Comparison of ENCODE assay signal across 8 mouse cellular contexts in genomic region chr7:30193581-30194100, GRCm38 (mm10). TPM values are rescaled to one million over a fixed set of nuclear protein-coding genes. Genes with fewer than 3 reads are reported as not detected.
DNase-seq lines count a peak whose midpoint lies in the region; ATAC-seq lines count a peak whose summit lies in the region.

No protein-coding gene starts in this region.

- H3K4me3 ChIP-seq in liver, embryonic 11.5 days (ENCODE audit: low read depth, low read length) = peak overlapping the region; percentile 64

- H3K9ac ChIP-seq in liver, embryonic 11.5 days (ENCODE audit: low read depth, low read length) = peak overlapping the region; percentile 77

- peak; percentile 78 for ATAC-seq in liver, embryonic 11.5 days (replicated peaks; ENCODE audit: low FRiP score)
- ATAC-seq in monocyte, adult 5-6 weeks (replicated peaks; ENCODE audit: insufficient number of reproducible peaks, low FRiP score, low TSS enrichment, poor library complexity, severe bottlenecking) = peak; percentile 67

- H3K9me3 ChIP-seq in liver, embryonic 11.5 days (ENCODE audit: control insufficient read depth, low read length) = no peaks in the 10 kb centered on the region

- WGBS in liver, embryonic 11.5 days = 2% methylated on average over 26 of the region's 26 CpGs

- peak; percentile 73 for DNase-seq in 3T3-L1 (ENCODE audit: low read depth, low spot score)
- DNase-seq in adrenal gland, adult (ENCODE audit: inconsistent age in 2 of 2, low spot score in 1 of 2) = peak; percentile 88 to 94
- peak; percentile 62 for DNase-seq in embryo, embryonic 11.5 days (ENCODE audit: low read depth, low spot score)
- peak; percentile 81 to 83 for DNase-seq in heart, adult 9 months (ENCODE audit: low spot score in 2 of 2)
- peak; percentile 80 to 86 for DNase-seq in kidney, adult 8-10 months
- peak; percentile 88 for DNase-seq in liver, embryonic 11.5 days (ENCODE audit: low spot score)
- DNase-seq in spleen, postnatal 14 days (ENCODE audit: low spot score in 2 of 2) = peak; percentile 73 to 74

- H3K4me1 ChIP-seq in liver, embryonic 11.5 days (replicated peaks; ENCODE audit: control insufficient read depth, insufficient read depth, low read length) = peaks cover 10% of the 10 kb centered on the region

- H3K36me3 ChIP-seq in liver, embryonic 11.5 days (ENCODE audit: control insufficient read depth, insufficient read depth, low read length) = peaks cover 16% of the 10 kb centered on the region

- H3K4me2 ChIP-seq in liver, embryonic 11.5 days = peak overlapping the region; percentile 84

- H3K27ac ChIP-seq in liver, embryonic 11.5 days (ENCODE audit: low read depth, low read length) = peak overlapping the region; percentile 82

- H3K27me3 ChIP-seq in liver, embryonic 11.5 days (replicated peaks; ENCODE audit: control insufficient read depth, insufficient read depth, low read length) = no peaks in the 10 kb centered on the region

RNA-seq across cellular contexts. Expression of gene Capns1, which starts 5.0 kb away (rescaled TPM):
- 45.1 and 54.9 TPM in 2 replicates for polyA plus RNA-seq in liver, embryonic 11.5 days (2014; fragmentation: Nextera tagmentation; extraction: Ambion mirVana)
- total RNA-seq in monocyte, adult 5-6 weeks (2017) = 217 to 229 TPM (median 219 TPM) in 3 replicates

RNA-seq across cellular contexts. Expression of gene Cox7a1, which starts 9.7 kb away (rescaled TPM):
- 4.7 and 5.1 TPM in 2 replicates for polyA plus RNA-seq in liver, embryonic 11.5 days (2014; fragmentation: Nextera tagmentation; extraction: Ambion mirVana)
- not detected in 3 replicates for total RNA-seq in monocyte, adult 5-6 weeks (2017)

RNA-seq across cellular contexts. Expression of gene Zfp146, which starts 24.1 kb away (rescaled TPM):
- 7.5 and 8.8 TPM in 2 replicates for polyA plus RNA-seq in liver, embryonic 11.5 days (2014; fragmentation: Nextera tagmentation; extraction: Ambion mirVana)
- 26.9 to 47.7 TPM (median 40.3 TPM) in 3 replicates for total RNA-seq in monocyte, adult 5-6 weeks (2017)

RNA-seq across cellular contexts. Expression of gene Polr2i, which starts 38.1 kb away (rescaled TPM):
- 109 and 129 TPM in 2 replicates for polyA plus RNA-seq in liver, embryonic 11.5 days (2014; fragmentation: Nextera tagmentation; extraction: Ambion mirVana)
- 29.5 to 52.1 TPM (median 49.3 TPM) in 3 replicates for total RNA-seq in monocyte, adult 5-6 weeks (2017)

RNA-seq across cellular contexts. Expression of gene Tbcb, which starts 38.4 kb away (rescaled TPM):
- polyA plus RNA-seq in liver, embryonic 11.5 days (2014; fragmentation: Nextera tagmentation; extraction: Ambion mirVana) = 124 and 126 TPM in 2 replicates
- total RNA-seq in monocyte, adult 5-6 weeks (2017) = 32.7 to 60.7 TPM (median 37.0 TPM) in 3 replicates

Comparison
In these comparisons a context has a peak if more than half of its experiments do, and no peak if none do; other contexts are left out.
1. Peak in every context shown above with its lines: DNase-seq, ATAC-seq, H3K4me3 ChIP-seq and H3K27ac ChIP-seq.